Mouse (Mus musculus) forebrain, embryonic 14.5 days (tissue): ENCODE data around the gene Rpia. TPM values are rescaled to one million over a fixed set of nuclear protein-coding genes. Genes with fewer than 3 reads are reported as not detected.

Experiments
- ATAC-seq: fragments of 200-750 bp; cut with Nextera tagmentation; 2 replicates; pipeline ENCODE4 v1.8.0; 2017; ENCODE audit warnings: mild to moderate bottlenecking, moderate library complexity
- DNase-seq: peaks from one replicate; pipeline ENCODE4 v3.0.0-alpha.2; 2015; ENCODE audit warnings: low spot score
- H3K27ac ChIP-seq: fragments of 300-500 bp; sonication (generic); 2 replicates; pipeline ENCODE4 v1.5.1; 2014; ENCODE audit warnings: low read depth, mild to moderate bottlenecking, control low read depth, low read length, moderate library complexity
- H3K27me3 ChIP-seq: fragments of 300-500 bp; sonication (generic); replicated peaks from 2 replicates; pipeline ENCODE4 v1.6.1; 2014; ENCODE audit warnings: low read length, control low read depth, mixed read lengths; ENCODE audit not compliant: control insufficient read depth, insufficient read depth
- H3K36me3 ChIP-seq: fragments of 300-500 bp; sonication (generic); 2 replicates; pipeline ENCODE4 v1.6.1; 2014; ENCODE audit warnings: low read length, control low read depth; ENCODE audit not compliant: control insufficient read depth, insufficient read depth
- H3K4me1 ChIP-seq: fragments of 300-500 bp; sonication (generic); 2 replicates; pipeline ENCODE4 v1.6.1; 2014; ENCODE audit warnings: antibody characterized with exemption, low read length, control low read depth; ENCODE audit not compliant: control insufficient read depth, insufficient read depth
- H3K4me2 ChIP-seq: fragments of 300-500 bp; sonication (generic); 2 replicates; pipeline ENCODE4 v1.6.1; 2014; ENCODE audit warnings: mild to moderate bottlenecking, control low read depth, low read length
- H3K4me3 ChIP-seq: fragments of 300-500 bp; sonication (generic); 2 replicates; pipeline ENCODE4 v1.5.1; 2014; ENCODE audit warnings: low read depth, low read length, control low read depth
- H3K9ac ChIP-seq: fragments of 300-500 bp; sonication (generic); 2 replicates; pipeline ENCODE4 v1.6.1; 2014; ENCODE audit warnings: mild to moderate bottlenecking, low read length, control low read depth, moderate library complexity
- H3K9me3 ChIP-seq: fragments of 300-500 bp; sonication (generic); replicated peaks from 2 replicates; pipeline ENCODE4 v1.6.1; 2016; ENCODE audit warnings: low read length, control low read depth, mixed read lengths; ENCODE audit not compliant: control insufficient read depth
- WGBS: fragments of 180-500 bp; shearing (Covaris S2); extraction: QIAGEN DNeasy Blood & Tissue Kit; methylation state at CpG from one replicate; pipeline ENCODE4 v1.1.7; 2014; 5-methylcytosine and 5-hydroxymethylcytosine counted together
- polyA plus RNA-seq: library from polyadenylated mRNA; unstranded; fragments of >200 nt; fragmentation: Nextera tagmentation; extraction: Ambion mirVana; gene quantifications from 2 replicates; pipeline ENCODE4 v1.2.1, GENCODE M21; 2014

Rpia gene
- polyA plus RNA-seq, 1 experiment from 2014 or later, result 2.5 TPM

GRCm38 (mm10) chr6:70735528-70735927 is 56.5 kb downstream of the Rpia start:
- Histone ChIP-seq H3K9me3 (no peaks in the 10 kb centered on the region), H3K36me3 (no peaks in the 10 kb centered on the region), H3K4me2 (no peak overlapping the region), H3K4me3 (no peak overlapping the region), H3K27ac (no peak overlapping the region), H3K4me1 (no peaks in the 10 kb centered on the region), H3K9ac (no peak overlapping the region), H3K27me3 (no peaks in the 10 kb centered on the region)
- ATAC-seq (no peak), DNase-seq (no peak)
- 96% methylated on average over 2 of the region's 2 CpGs for WGBS

DNA sequence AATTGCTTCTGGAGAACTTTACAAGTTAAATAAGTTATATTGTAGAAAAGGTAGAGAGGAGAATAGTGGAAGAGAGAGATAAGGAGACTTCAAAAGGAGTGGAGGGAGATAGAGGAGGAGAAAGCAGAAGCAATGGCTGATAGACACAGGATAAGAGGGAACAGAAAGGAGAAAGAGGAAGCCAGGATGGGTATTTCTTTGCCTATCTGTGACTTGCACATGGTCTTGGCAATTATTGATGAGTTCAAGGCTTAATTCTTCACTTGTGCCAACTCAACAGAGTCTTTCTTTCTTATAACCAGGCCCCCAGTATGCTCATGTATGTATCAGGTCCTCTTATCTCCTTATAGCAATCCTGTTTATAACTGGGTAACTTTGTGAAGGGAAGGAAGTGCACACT is 61.2 kb downstream of the Rpia start:
- no peaks in the 10 kb centered on the region for H3K9me3 ChIP-seq
- DNase-seq, result no peak
- H3K27ac ChIP-seq, result no peak overlapping the region
- ATAC-seq, result no peak
- no peak overlapping the region for H3K4me2 ChIP-seq
- H3K27me3 ChIP-seq, result no peaks in the 10 kb centered on the region
- H3K9ac ChIP-seq, result no peak overlapping the region
- no peaks in the 10 kb centered on the region for H3K36me3 ChIP-seq
- no peaks in the 10 kb centered on the region for H3K4me1 ChIP-seq
- no peak overlapping the region for H3K4me3 ChIP-seq

- ATAC-seq (no peak), DNase-seq (no peak)
- WGBS, result 84% methylated on average over 1 of the region's 1 CpGs
- Histone ChIP-seq H3K36me3 (no peaks in the 10 kb centered on the region), H3K9me3 (no peaks in the 10 kb centered on the region), H3K9ac (no peak overlapping the region), H3K27me3 (no peaks in the 10 kb centered on the region), H3K27ac (no peak overlapping the region), H3K4me2 (no peak overlapping the region), H3K4me3 (no peak overlapping the region), H3K4me1 (no peaks in the 10 kb centered on the region)
Measured at GRCm38 (mm10) chr6:70729125-70729524, 62.9 kb downstream of the Rpia start.

DNA sequence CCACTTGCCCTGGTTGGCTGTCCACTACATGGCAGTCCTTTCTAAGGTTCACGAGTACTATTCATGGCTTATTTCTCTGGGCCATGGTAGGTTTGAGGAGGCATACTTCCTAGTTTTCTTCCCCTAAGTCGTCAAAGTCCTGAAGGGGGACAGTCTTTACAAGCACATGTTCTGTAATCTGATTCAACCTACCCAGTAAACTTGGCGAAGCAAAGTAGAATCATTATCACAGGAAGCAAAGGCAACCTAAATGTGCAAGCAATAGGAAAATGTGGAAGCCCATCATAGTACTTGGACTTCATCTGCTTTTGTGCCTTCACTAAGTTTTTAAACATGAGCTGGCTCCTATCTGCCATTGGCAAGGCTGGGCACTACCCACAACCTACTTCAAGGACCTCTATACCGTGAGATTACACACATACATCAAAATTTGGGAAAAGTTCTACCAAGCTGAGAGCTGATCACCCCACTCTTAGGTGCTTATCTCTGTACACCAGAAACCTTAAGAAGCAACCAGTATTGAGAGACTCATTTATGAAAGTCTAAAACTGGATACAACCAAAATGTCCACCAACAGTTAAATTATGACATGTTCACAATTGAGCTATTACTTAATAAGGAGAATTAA is 64.8 kb downstream of the Rpia start:
- H3K4me1 ChIP-seq, result no peaks in the 10 kb centered on the region
- no peaks in the 10 kb centered on the region for H3K36me3 ChIP-seq
- H3K9ac ChIP-seq, result no peak overlapping the region
- no peak for DNase-seq
- no peaks in the 10 kb centered on the region for H3K9me3 ChIP-seq
- no peak overlapping the region for H3K4me3 ChIP-seq
- H3K27ac ChIP-seq, result no peak overlapping the region
- WGBS, result 74% methylated on average over 4 of the region's 4 CpGs
- ATAC-seq, result no peak
- no peaks in the 10 kb centered on the region for H3K27me3 ChIP-seq
- no peak overlapping the region for H3K4me2 ChIP-seq

GRCm38 (mm10) chr6:70725639-70726038 is 66.4 kb downstream of the Rpia start:
- no peak overlapping the region for H3K27ac ChIP-seq
- H3K4me3 ChIP-seq, result no peak overlapping the region
- no peak overlapping the region for H3K9ac ChIP-seq
- H3K4me1 ChIP-seq, result no peaks in the 10 kb centered on the region
- no peaks in the 10 kb centered on the region for H3K9me3 ChIP-seq
- no peaks in the 10 kb centered on the region for H3K27me3 ChIP-seq
- DNase-seq, result no peak
- H3K36me3 ChIP-seq, result no peaks in the 10 kb centered on the region
- no peak overlapping the region for H3K4me2 ChIP-seq
- WGBS, result 59% methylated on average over 2 of the region's 2 CpGs
- ATAC-seq, result no peak

DNA sequence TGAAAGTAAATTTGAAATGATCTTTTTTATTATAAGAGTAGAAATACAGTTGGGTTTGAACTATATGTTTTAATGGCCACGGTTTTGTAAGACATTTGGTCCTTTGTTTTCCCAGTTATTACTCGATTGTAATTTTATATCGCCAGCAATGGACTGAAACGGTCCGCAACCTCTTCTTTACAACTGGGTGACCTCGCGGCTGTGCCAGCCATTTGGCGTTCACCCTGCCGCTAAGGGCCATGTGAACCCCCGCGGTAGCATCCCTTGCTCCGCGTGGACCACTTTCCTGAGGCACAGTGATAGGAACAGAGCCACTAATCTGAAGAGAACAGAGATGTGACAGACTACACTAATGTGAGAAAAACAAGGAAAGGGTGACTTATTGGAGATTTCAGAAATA is 67.3 kb downstream of the Rpia start:
- Histone ChIP-seq H3K4me2 (no peak overlapping the region), H3K27ac (no peak overlapping the region), H3K9ac (no peak overlapping the region), H3K9me3 (no peaks in the 10 kb centered on the region), H3K36me3 (no peaks in the 10 kb centered on the region), H3K4me3 (no peak overlapping the region), H3K27me3 (no peaks in the 10 kb centered on the region), H3K4me1 (no peaks in the 10 kb centered on the region)
- DNase-seq (no peak), ATAC-seq (no peak)
- WGBS, result 90% methylated on average over 13 of the region's 13 CpGs

GRCm38 (mm10) chr6:70722298-70722697 is 69.7 kb downstream of the Rpia start:
- H3K4me1 ChIP-seq, result no peaks in the 10 kb centered on the region
- no peak overlapping the region for H3K4me2 ChIP-seq
- H3K9me3 ChIP-seq, result no peaks in the 10 kb centered on the region
- H3K27me3 ChIP-seq, result no peaks in the 10 kb centered on the region
- H3K4me3 ChIP-seq, result no peak overlapping the region
- H3K36me3 ChIP-seq, result no peaks in the 10 kb centered on the region
- ATAC-seq (no peak), DNase-seq (no peak)
- 91% methylated on average over 7 of the region's 7 CpGs for WGBS
- no peak overlapping the region for H3K9ac ChIP-seq
- no peak overlapping the region for H3K27ac ChIP-seq

DNA sequence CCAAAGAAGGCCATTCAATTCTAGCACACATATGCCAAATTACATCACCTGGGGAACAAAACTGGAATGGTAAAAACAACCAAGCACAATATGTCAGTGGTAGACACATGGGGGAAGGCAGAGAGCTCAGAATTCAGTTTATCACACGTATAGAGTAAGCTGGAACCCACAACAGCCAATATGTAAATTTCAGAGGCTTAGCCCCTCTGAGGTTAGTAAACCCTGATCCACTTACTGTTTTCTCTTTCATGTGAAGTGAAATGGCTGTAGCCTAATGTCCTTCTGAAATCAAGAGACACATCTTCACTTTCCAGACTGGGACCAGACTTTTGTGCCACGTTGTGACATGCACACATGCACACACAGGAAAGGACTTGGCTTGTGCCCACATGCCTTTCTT is 73.3 kb downstream of the Rpia start:
- Histone ChIP-seq H3K4me2 (no peak overlapping the region), H3K27me3 (no peaks in the 10 kb centered on the region), H3K27ac (no peak overlapping the region), H3K4me3 (no peak overlapping the region), H3K4me1 (no peaks in the 10 kb centered on the region), H3K9me3 (no peaks in the 10 kb centered on the region), H3K9ac (no peak overlapping the region), H3K36me3 (no peaks in the 10 kb centered on the region)
- WGBS, result 69% methylated on average over 2 of the region's 2 CpGs
- no peak for DNase-seq
- no peak for ATAC-seq

- ATAC-seq, result no peak
- Histone ChIP-seq H3K27me3 (no peaks in the 10 kb centered on the region), H3K4me3 (no peak overlapping the region), H3K4me1 (no peaks in the 10 kb centered on the region), H3K9ac (no peak overlapping the region), H3K4me2 (no peak overlapping the region), H3K36me3 (no peaks in the 10 kb centered on the region), H3K27ac (no peak overlapping the region), H3K9me3 (no peaks in the 10 kb centered on the region)
- WGBS, result 82% methylated on average over 4 of the region's 4 CpGs
- no peak for DNase-seq
Measured at GRCm38 (mm10) chr6:70718164-70718563, 73.9 kb downstream of the Rpia start.
